Mouse (Mus musculus) Patski (cell line): ENCODE results near the gene Sod2. TPM values are rescaled to one million over a fixed set of nuclear protein-coding genes. Genes with fewer than 3 reads are reported as not detected.
"Not testable (repeated sequence)": the region's sequence is repeated elsewhere in the genome, so short reads cannot be mapped to it uniquely, and the experiment has no call there.

Experiments
- ATAC-seq: fragments of 100-300 bp; one replicate; pipeline ENCODE4 v1.8.0; 2021
- CTCF ChIA-PET: fragments of 350-600 bp; sonication (Branson Sonifier 250); formaldehyde crosslinking; loops from one replicate; lab custom pipeline; 2022; ENCODE audit warnings: inconsistent platforms; lab: Charles Lee
- POLR2A ChIA-PET: fragments of 350-600 bp; sonication (Branson Sonifier 250); formaldehyde crosslinking; loops from one replicate; lab custom pipeline; 2022; ENCODE audit warnings: antibody characterized with exemption, inconsistent platforms; lab: Charles Lee
- DNase-seq: peaks from one replicate; pipeline ENCODE4 v3.0.0-alpha.2; 2011; ENCODE audit warnings: low read depth, low spot score
- H3K27me3 ChIP-seq: fragments of 371-371 bp; one replicate; pipeline ENCODE4 v1.5.1; 2021
- CTCF ChIP-seq: fragments of 100-300 bp; IDR thresholded peaks from one replicate; pipeline ENCODE4 v1.5.1; 2021
- in situ Hi-C: fragments of 300-500 bp; cut with MboI; formaldehyde crosslinking; loops from 3 replicates; pipeline ENCODE4 v1.11.1; 2018; ENCODE audit warnings: low pct_unique_long_range_greater_than_20kb, mixed read lengths
- polyA plus RNA-seq: library from polyadenylated mRNA; unstranded; gene quantifications from one replicate; pipeline ENCODE4 v1.2.3, GENCODE M21; 2021

Gene Sod2
- polyA plus RNA-seq: 164 TPM

- ATAC-seq, DNase-seq, POLR2A ChIA-PET, in situ Hi-C loops, H3K27me3 ChIP-seq: not testable (repeated sequence)
- CTCF ChIA-PET: interaction anchor here (1.6 kb wide), 1 partner anchor 10 kb away, joined by 5 read pairs; no protein-coding TSS in a partner anchor
Measured at GRCm38 (mm10) chr17:13006546-13006945, at the start of gene Sod2. TSS of gene Sod2 (plus strand) at chr17:13006846.

DNA sequence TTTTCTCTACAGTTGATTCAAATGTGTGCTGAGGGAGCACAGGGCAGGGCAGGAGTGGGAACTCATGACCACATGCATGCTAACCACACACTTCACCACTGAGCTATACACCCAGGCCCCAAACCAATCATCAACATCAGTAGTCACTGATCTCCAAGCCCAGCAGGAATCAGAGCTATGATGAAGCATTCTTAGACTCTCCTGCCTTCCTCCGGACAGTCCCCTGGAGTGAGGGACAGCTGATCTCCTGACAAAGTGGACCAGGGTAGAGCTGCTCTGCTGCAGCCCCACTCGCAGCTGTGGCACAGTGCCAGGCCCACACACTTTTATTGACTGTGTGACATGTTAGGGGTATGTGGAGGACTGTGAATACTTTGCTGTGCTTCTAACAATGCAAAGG lies 47.3 kb upstream of the Sod2 start:
- POLR2A ChIA-PET, CTCF ChIA-PET, H3K27me3 ChIP-seq, in situ Hi-C loops, ATAC-seq, DNase-seq: not testable (repeated sequence)

DNA sequence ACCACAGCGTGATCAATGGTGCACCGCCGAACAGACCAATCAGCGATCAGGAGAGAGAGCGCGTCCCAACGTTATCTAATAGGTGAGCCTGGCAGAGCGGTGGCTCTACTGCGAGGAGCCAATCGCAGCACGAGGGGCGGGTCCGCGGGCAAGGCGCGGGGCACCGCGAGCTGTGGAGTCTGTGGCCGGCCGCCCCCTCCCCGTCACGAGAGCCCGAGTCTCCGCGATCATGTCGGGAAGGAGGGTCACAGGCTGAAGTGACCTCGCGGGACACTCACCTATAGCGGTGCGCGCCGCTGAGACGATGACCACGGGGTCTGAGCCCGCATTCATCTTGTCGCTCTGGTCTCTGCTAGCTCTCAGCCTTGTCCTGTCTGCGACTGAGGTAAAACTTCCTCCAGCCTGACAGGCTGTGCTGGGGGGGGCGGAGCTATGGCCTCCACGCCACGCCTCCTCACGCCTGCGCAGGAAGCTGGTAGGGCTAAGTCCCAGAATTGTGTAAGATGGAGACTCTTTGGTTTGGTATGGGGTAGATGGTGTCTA lies 46.2 kb upstream of the Sod2 start, which contains the start of gene Acat2:
Gene Acat2, minus strand, starts transcription at position 417 of the 543 bp plus-strand sequence.
- in situ Hi-C loops: no loop called here
- ATAC-seq (peak; percentile 98), DNase-seq (peak; percentile 54)
- CTCF ChIA-PET: no interaction called here
- POLR2A ChIA-PET: no interaction called here
- no peaks in the 10 kb centered on the region for H3K27me3 ChIP-seq
- no peak for TF ChIP-seq CTCF

GRCm38 (mm10) chr17:12963476-12963875 lies 43.2 kb upstream of the Sod2 start:
- DNase-seq (no peak), ATAC-seq (no peak)
- no peaks in the 10 kb centered on the region for H3K27me3 ChIP-seq
- ChIA-PET CTCF (no interaction called here), POLR2A (no interaction called here)
- in situ Hi-C loops: no loop called here
- TF ChIP-seq CTCF: no peak

DNA sequence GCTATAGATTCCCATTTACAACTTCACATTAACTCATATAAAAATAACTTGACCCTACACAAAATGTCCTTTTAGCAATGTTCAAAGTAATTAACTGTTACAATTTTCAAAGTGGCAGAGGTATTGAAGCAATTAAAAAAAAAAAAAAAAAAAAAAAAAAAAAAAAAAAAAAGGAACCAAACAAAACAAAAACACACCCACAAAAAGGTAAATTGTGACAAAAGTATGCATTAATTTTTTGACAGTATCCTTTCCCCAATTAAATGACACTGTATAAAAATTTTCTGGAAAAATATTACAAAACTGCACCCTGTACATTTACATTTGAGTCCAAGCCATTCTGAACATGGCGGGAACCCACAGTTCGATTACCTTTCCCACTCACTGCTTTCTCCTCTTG lies 39.5 kb upstream of the Sod2 start:
- DNase-seq (no peak), ATAC-seq (no peak)
- CTCF ChIA-PET: no interaction called here
- in situ Hi-C loops: no loop called here
- POLR2A ChIA-PET: no interaction called here
- H3K27me3 ChIP-seq: no peaks in the 10 kb centered on the region
- TF ChIP-seq CTCF: no peak

GRCm38 (mm10) chr17:12973851-12974250 lies 32.8 kb upstream of the Sod2 start:
- TF ChIP-seq CTCF: no peak
- ATAC-seq: no peak
- ChIA-PET POLR2A (no interaction called here), CTCF (no interaction called here)
- DNase-seq: no peak
- in situ Hi-C loops: no loop called here
- no peaks in the 10 kb centered on the region for H3K27me3 ChIP-seq

- in situ Hi-C loops: no loop called here
- DNase-seq: no peak
- no peak for TF ChIP-seq CTCF
- no peaks in the 10 kb centered on the region for H3K27me3 ChIP-seq
- CTCF ChIA-PET: no interaction called here
- POLR2A ChIA-PET: no interaction called here
- ATAC-seq: no peak
Measured at GRCm38 (mm10) chr17:12978546-12978945, 28.1 kb upstream of the Sod2 start.

DNA sequence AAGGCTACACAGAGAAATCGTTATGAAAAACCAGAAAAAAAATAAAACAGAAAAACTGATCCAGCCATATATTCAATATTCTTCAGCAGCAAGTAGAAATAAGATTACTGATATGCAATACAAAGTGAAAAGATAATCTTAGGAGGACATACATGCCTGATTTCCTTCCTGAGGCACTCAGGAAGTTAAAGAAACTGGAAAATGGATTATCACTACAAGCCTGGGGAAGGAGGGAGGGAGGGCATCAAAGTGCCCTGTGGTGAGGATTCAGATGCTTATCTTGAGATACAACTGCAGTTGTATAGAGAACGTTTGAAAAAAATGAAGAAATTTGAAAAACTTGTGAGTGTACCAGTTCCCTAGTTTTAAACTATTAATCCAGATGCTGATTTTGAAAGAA lies 22.7 kb upstream of the Sod2 start:
- in situ Hi-C loops: no loop called here
- no peak for ATAC-seq
- TF ChIP-seq CTCF: no peak
- CTCF ChIA-PET: no interaction called here
- H3K27me3 ChIP-seq: no peaks in the 10 kb centered on the region
- DNase-seq: no peak
- POLR2A ChIA-PET: no interaction called here

GRCm38 (mm10) chr17:12988096-12988495 lies 18.6 kb upstream of the Sod2 start:
- TF ChIP-seq CTCF: peak; percentile 43
- ATAC-seq, POLR2A ChIA-PET, DNase-seq, H3K27me3 ChIP-seq, CTCF ChIA-PET, in situ Hi-C loops: not testable (repeated sequence)

GRCm38 (mm10) chr17:12990567-12991145 lies 16.0 kb upstream of the Sod2 start:
- peak; percentile 15 for TF ChIP-seq CTCF
- in situ Hi-C loops: loop anchor here (5.0 kb wide), 1 partner anchor 113 kb away; the partner anchor contains the start of gene Mrgprh
- DNase-seq (no peak), ATAC-seq (no peak)
- no peaks in the 10 kb centered on the region for H3K27me3 ChIP-seq
- POLR2A ChIA-PET: interaction anchor here (0.6 to 1.3 kb wide), 2 partner anchors 9 to 18 kb away, joined by 4 to 5 read pairs; no protein-coding TSS in a partner anchor
- CTCF ChIA-PET: interaction anchor here (0.7 to 1.5 kb wide), 3 partner anchors 8 to 25 kb away, joined by 3 read pairs; no protein-coding TSS in a partner anchor

DNA sequence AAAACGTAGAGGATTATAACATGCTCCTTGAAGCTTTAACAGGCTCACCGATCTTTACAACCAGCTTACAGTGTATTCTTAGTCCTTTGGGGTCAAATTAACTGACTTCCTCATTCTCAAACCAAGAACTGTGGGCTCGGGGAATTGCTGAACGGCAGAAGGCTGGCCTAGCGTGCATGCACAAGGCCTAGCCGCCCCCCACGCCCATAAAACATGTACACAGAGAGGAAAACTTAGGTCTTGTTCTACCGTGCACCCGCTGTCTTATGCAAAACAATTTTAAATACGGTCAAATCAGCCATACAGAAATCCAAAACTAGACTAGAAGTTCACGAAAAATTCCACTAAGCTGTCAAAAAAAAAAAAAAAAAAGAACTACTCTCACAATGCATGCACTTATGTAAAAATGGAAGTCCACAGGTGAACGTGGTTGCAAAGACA lies 15.4 kb upstream of the Sod2 start:
- in situ Hi-C loops: loop anchor here (5.0 kb wide), 1 partner anchor 114 kb away; the partner anchor contains the start of gene Mrgprh
- CTCF ChIA-PET: interaction anchor here (0.7 to 1.5 kb wide), 3 partner anchors 8 to 26 kb away, joined by 3 read pairs; no protein-coding TSS in a partner anchor
- TF ChIP-seq CTCF: no peak
- DNase-seq (no peak), ATAC-seq (no peak)
- POLR2A ChIA-PET: interaction anchor here (0.6 to 1.3 kb wide), 2 partner anchors 10 to 17 kb away, joined by 4 to 5 read pairs; no protein-coding TSS in a partner anchor
- no peaks in the 10 kb centered on the region for H3K27me3 ChIP-seq
